Mouse (Mus musculus): Measurements from ENCODE around the gene E030018B13Rik. TPM values are rescaled to one million over a fixed set of nuclear protein-coding genes. Genes with fewer than 3 reads are reported as not detected.
A peak's percentile ranks its signal among the peaks of the same experiment; 100 is the strongest.

Gene E030018B13Rik
- total and polyA plus RNA-seq, 3 experiments = 0.07 TPM; not detected in 2

GRCm38 (mm10) chr7:63875686-63876085 lies 41.0 kb upstream of the E030018B13Rik start:
- Histone ChIP-seq H3K4me3 (ENCODE audit: control insufficient read depth in 1 of 2, insufficient read depth in 1 of 2, low read depth in 2 of 2, low read length in 2 of 2) (peak overlapping the region; percentile 21 to 27; a peak in 2 of 4 replicates), H3K79me2 (ENCODE audit: control insufficient read depth, insufficient read depth, low read length, poor library complexity) (no peaks in the 10 kb centered on the region), H3K9ac (ENCODE audit: control insufficient read depth, low read depth, low read length, poor library complexity, severe bottlenecking) (peak overlapping the region; percentile 60; the same call in 1 of the 2 replicates), H3K36me3 (ENCODE audit: control insufficient read depth in 1 of 2, insufficient read depth in 2 of 2, low read length in 2 of 2) (peaks cover 0 to 17% of the 10 kb centered on the region in 2 experiments; a peak in 2 of 4 replicates), H3K4me1 (ENCODE audit: control insufficient read depth in 1 of 2, insufficient read depth in 2 of 2, low read length in 2 of 2) (peaks cover 16 to 25% of the 10 kb centered on the region in 2 experiments; a peak in 3 of 4 replicates), H3K9me3 (replicated peaks; ENCODE audit: insufficient read depth, low read length) (no peaks in the 10 kb centered on the region), H3K27me3 (ENCODE audit: control insufficient read depth in 1 of 2, insufficient read depth in 2 of 2, low read length in 2 of 2) (no peaks in the 10 kb centered on the region), H3K27ac (ENCODE audit: control insufficient read depth, low read depth, low read length) (peak overlapping the region; percentile 90)
- no peak for DNase-seq (ENCODE audit: low read depth, low spot score)
- no peak for TF ChIP-seq ETS1 (IDR thresholded peaks at IDR 0.05; ENCODE audit: low read depth, low read length)
- no peak for TF ChIP-seq CHD1 (IDR thresholded peaks at IDR 0.05; ENCODE audit: low read depth, low read length)
- no peak for TF ChIP-seq E2F4 (IDR thresholded peaks at IDR 0.05; ENCODE audit: borderline replicate concordance, low read depth, low read length)
- TF ChIP-seq BHLHE40 (IDR thresholded peaks at IDR 0.05; ENCODE audit: borderline replicate concordance, low read depth, low read length) = no peak
- TF ChIP-seq USF2 (IDR thresholded peaks at IDR 0.05; ENCODE audit: borderline replicate concordance in 1 of 2, insufficient read depth in 1 of 2, low read depth in 1 of 2, low read length in 2 of 2) = no peak
- TF ChIP-seq UBTF (IDR thresholded peaks at IDR 0.05; ENCODE audit: borderline replicate concordance, insufficient read depth, low read depth, low read length) = no peak
- TF ChIP-seq GABPA (IDR thresholded peaks at IDR 0.05; ENCODE audit: low read depth, low read length) = no peak
- no peak for TF ChIP-seq ZNF384 (IDR thresholded peaks at IDR 0.05; ENCODE audit: low read depth, low read length)

- no peaks in the 10 kb centered on the region for H3K9me3 ChIP-seq (replicated peaks; ENCODE audit: insufficient read depth, low read length)
- H3K79me2 ChIP-seq (ENCODE audit: control insufficient read depth, insufficient read depth, low read length, poor library complexity) = no peaks in the 10 kb centered on the region
- peaks cover 16 to 25% of the 10 kb centered on the region in 2 experiments; a peak in 3 of 4 replicates for H3K4me1 ChIP-seq (ENCODE audit: control insufficient read depth in 1 of 2, insufficient read depth in 2 of 2, low read length in 2 of 2)
- no peak overlapping the region for H3K4me3 ChIP-seq (ENCODE audit: control insufficient read depth in 1 of 2, insufficient read depth in 1 of 2, low read depth in 2 of 2, low read length in 2 of 2)
- H3K9ac ChIP-seq (ENCODE audit: control insufficient read depth, low read depth, low read length, poor library complexity, severe bottlenecking) = no peak overlapping the region
- peaks cover 0 to 17% of the 10 kb centered on the region in 2 experiments; a peak in 2 of 4 replicates for H3K36me3 ChIP-seq (ENCODE audit: control insufficient read depth in 1 of 2, insufficient read depth in 2 of 2, low read length in 2 of 2)
- H3K27me3 ChIP-seq (ENCODE audit: control insufficient read depth in 1 of 2, insufficient read depth in 2 of 2, low read length in 2 of 2) = no peaks in the 10 kb centered on the region
- DNase-seq (ENCODE audit: low read depth, low spot score) = peak; percentile 78
- peak overlapping the region; percentile 90 for H3K27ac ChIP-seq (ENCODE audit: control insufficient read depth, low read depth, low read length)
- TF ChIP-seq GATA1 (IDR thresholded peaks at IDR 0.05; ENCODE audit: low read depth, low read length) (peak; percentile 41; the same call in 1 of the 2 replicates), KAT2A (conservative IDR thresholded peaks at IDR 0.05; ENCODE audit: low read depth, low read length) (peak; percentile 43; the same call in 1 of the 2 replicates), ZC3H11A (IDR thresholded peaks at IDR 0.05; ENCODE audit: low read depth, low read length) (no peak), USF1 (IDR thresholded peaks at IDR 0.05; ENCODE audit: low read depth, low read length) (no peak), CHD2 (IDR thresholded peaks at IDR 0.05; ENCODE audit: low read length) (no peak), ETS1 (IDR thresholded peaks at IDR 0.05; ENCODE audit: low read depth, low read length) (peak; percentile 81), MEF2A (IDR thresholded peaks at IDR 0.05; ENCODE audit: extremely low read depth, insufficient replicate concordance, low read depth, low read length, poor library complexity, severe bottlenecking) (peak; percentile 65; the same call in 1 of the 2 replicates), MYB (IDR thresholded peaks at IDR 0.05; ENCODE audit: low read depth, low read length) (no peak), POLR2AphosphoS5 (IDR thresholded peaks at IDR 0.05; ENCODE audit: borderline replicate concordance, low read depth, low read length) (no peak), ZKSCAN1 (IDR thresholded peaks at IDR 0.05; ENCODE audit: low read depth, low read length) (no peak), POLR2A (IDR thresholded peaks at IDR 0.05; ENCODE audit: control insufficient read depth in 1 of 2, insufficient read depth in 1 of 2, low read depth in 1 of 2, low read length in 2 of 2, poor library complexity in 1 of 2) (no peak), SMC3 (IDR thresholded peaks at IDR 0.05; ENCODE audit: low read depth, low read length) (no peak), NELFE (IDR thresholded peaks at IDR 0.05; ENCODE audit: low read depth, low read length) (no peak), ELF1 (IDR thresholded peaks at IDR 0.05; ENCODE audit: low read depth, low read length) (peak; percentile 66; the same call in 1 of the 2 replicates), RCOR1 (IDR thresholded peaks at IDR 0.05; ENCODE audit: low read depth, low read length) (peak; percentile 57; the same call in 1 of the 2 replicates), MXI1 (IDR thresholded peaks at IDR 0.05; ENCODE audit: low read depth, low read length) (peak; percentile 37; the same call in 1 of the 2 replicates), CTCF (IDR thresholded peaks at IDR 0.05 in 2 of 3, conservative IDR thresholded peaks at IDR 0.05 in 1 of 3; ENCODE audit: control insufficient read depth in 1 of 3, insufficient read depth in 1 of 3, low read depth in 2 of 3, low read length in 3 of 3, poor library complexity in 1 of 3, severe bottlenecking in 1 of 3) (no peak), NRF1 (IDR thresholded peaks at IDR 0.05; ENCODE audit: insufficient read depth, low read depth, low read length, poor library complexity, severe bottlenecking) (no peak), SIN3A (IDR thresholded peaks at IDR 0.05; ENCODE audit: low read length) (peak; percentile 34; the same call in 1 of the 2 replicates), UBTF (IDR thresholded peaks at IDR 0.05; ENCODE audit: borderline replicate concordance, insufficient read depth, low read depth, low read length) (no peak), TAL1 (IDR thresholded peaks at IDR 0.05; ENCODE audit: low read length) (no peak), JUND (IDR thresholded peaks at IDR 0.05; ENCODE audit: low read depth, low read length) (no peak), EP300 (IDR thresholded peaks at IDR 0.05; ENCODE audit: low read depth in 1 of 2, low read length in 2 of 2) (peak; percentile 18 to 80; a peak in 2 of 4 replicates), TBP (IDR thresholded peaks at IDR 0.05; ENCODE audit: low read depth, low read length) (no peak)
Measured at GRCm38 (mm10) chr7:63876640-63877039, 40.0 kb upstream of the E030018B13Rik start.

All from MEL (cell line).